Mouse (Mus musculus): ENCODE results near the gene Pcsk7. TPM values are rescaled to one million over a fixed set of nuclear protein-coding genes. Genes with fewer than 3 reads are reported as not detected.
A peak's percentile ranks its signal among the peaks of the same experiment; 100 is the strongest.

The Pcsk7 gene
- 10 to 100 TPM; 31.3 to 35.6 TPM for total RNA-seq (2021)
- long read RNA-seq, experiment 1, transcript Pcsk7-201 (17 exons, 3,876 nt): major isoform, 12 of 20 reads
- long read RNA-seq, experiment 1, partial matches to known transcripts: 2 of 20 reads
- long read RNA-seq, experiment 1, other reads (novel, unspliced or antisense): 6 of 20 reads
- long read RNA-seq, experiment 2, transcript Pcsk7-201 (17 exons, 3,876 nt): major isoform, 30 of 53 reads
- long read RNA-seq, experiment 2, partial matches to known transcripts: 4 of 53 reads
- long read RNA-seq, experiment 2, other reads (novel, unspliced or antisense): 14 of 53 reads

DNA sequence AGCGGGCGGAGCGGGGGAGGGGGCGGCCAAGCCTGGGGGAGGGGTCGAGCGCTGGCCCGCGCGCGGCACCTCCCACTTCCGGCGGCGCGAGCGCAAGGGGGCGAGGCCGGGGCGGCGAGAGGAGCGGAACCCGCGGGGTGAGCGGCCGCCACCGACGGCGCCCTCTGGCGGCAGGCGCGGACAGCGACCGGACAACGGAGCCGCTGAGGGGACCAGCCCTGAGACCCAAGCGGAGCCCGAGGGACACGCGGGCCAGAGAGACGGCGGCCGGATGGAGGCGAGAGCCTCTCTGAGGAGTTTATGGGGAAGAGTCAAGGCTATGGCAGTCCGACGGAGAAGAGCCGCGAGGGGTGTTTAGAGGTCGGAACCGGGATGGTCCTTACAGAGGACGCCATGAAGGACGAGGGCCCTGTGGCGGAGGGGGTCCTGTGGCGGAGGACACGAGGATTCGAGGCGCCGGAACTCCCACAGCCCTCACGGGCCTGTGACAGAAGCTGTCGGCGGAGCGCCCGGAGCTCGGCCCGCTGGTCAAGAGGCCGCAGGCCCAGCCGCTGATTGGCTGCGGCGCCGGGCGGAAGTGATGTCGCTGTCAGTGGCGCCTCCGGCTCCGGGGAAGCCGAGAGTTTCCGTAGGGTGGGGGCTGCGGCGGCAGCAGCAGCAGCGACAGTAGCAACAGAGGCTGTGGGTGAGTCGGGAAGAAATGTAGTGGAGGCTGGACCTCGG lies at the start of gene Pcsk7, which contains the start of gene Rnf214:
Pcsk7 (plus strand) TSS at position 143 of the 723 bp plus-strand sequence.
Rnf214 (minus strand) TSS at position 557 of the 723 bp plus-strand sequence.
- DNase-seq (ENCODE audit: low spot score in 2 of 2): peak; percentile 79 to 81

DNA sequence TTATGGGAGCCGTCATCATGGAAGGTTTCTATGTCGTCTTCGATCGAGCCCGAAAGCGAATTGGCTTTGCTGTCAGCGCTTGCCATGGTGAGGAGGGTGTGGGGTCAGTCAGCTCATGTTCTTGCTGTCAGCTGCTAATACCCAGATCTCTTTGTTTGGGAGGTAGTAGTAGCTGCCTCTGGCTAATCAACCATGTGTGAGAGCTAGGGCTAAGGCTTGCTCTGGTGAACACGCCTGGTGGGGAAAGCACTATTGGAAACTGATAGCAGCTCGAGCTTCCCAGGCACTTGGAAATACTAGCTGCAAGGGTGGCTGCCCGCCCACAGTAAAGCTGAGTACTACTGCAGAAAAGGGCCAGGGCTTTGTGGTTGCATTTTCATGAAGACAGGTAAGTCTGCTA lies 46.9 kb upstream of the Pcsk7 start:
- DNase-seq (ENCODE audit: low spot score in 2 of 2): no peak

DNA sequence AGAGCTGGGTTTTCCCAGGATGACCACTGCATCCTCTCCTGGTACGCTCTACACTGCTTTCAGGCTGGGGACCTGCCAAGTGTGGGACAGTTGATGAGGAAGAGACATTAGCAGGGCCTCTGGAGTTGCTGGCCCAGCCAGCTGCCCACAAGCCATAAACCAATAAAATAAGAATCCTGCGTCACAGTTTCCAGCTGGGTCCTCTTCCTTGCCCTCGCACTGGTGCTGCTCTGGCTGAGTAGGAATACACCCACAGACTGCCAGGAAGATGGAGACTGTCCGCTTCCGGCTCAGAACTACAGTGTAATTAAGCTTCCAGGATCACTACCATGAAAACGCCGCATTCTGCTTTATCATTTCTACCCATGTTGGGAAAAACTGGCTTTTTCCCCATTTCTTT lies 44.5 kb upstream of the Pcsk7 start:
- no peak for DNase-seq (ENCODE audit: low spot score in 2 of 2)

DNA sequence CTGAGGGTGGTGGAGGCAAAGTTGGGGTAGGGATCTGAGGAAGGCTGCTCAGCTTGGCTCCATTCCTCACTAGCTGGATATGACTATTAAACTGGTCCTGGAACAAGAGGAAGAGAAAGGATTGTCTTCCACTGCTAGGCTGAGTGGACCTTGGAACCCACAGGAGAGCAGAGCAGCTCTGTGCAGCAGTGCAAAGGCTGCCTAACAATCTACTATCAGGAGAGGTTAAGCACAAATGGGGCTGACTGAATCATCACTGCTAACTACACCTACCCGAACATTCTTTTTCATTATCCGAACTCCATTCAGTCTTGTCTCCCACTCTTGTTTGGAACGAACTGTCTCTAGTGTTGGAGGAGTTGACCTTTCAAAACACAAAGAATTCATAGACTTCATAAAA lies 37.1 kb upstream of the Pcsk7 start:
- no peak for DNase-seq (ENCODE audit: low spot score in 2 of 2)

DNA sequence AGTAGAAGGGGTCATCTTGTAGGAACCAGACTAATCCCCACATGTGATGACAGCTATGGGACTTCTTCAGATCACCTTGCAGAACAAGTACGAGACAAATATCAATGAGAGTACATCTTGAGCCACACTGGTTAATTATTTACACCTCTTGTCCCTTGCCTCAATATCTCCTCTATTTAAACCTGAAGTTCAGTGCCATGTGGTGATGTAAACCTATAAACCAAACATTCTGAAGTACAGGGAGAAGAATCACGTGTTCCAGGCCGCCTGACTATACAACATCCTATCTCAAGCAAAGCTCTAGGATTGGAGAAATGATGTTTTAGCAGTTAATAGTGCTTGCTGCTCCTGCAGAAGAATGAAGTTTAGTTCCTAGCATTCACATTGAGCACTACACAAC lies 36.0 kb upstream of the Pcsk7 start:
- DNase-seq (ENCODE audit: low spot score in 2 of 2): no peak

DNA sequence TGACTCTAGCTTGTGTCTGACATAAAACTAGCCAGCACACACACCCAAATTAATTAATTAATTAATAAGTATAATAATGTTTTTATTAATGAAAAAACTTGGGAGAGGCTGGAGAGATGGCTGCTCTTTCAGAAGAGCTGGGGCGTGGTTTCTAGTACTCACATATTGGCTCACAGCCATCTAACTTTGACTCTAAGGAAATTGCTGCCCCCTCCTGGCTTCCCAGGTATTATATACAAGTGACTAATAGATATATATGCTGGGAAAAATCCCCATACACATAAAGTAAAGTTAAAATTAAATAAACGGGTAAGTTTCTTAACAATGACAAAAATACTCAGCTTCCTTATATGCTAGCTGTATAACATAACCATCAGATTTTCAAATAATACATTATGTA lies 28.4 kb upstream of the Pcsk7 start:
- DNase-seq (ENCODE audit: low spot score in 2 of 2): no peak

DNA sequence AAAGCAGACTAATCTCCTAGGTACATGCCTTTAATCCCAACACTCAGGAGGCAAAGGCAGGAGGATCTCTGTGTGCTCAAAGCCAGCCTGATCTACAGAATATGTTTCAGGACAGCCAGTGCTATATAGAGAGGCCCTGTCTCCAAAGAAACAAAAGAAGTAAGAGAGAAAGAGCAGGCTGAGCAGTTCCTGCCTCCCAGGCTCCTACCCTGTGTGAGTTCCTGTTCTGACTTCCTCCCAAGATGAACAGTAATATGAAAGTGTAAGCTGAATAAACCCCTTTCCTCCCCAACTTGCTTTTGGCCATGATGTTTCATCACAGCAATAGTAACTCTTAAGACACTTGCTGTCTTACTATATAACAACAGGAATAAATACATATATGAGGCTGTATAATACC lies 12.6 kb upstream of the Pcsk7 start:
- no peak for DNase-seq (ENCODE audit: low spot score in 2 of 2)

DNA sequence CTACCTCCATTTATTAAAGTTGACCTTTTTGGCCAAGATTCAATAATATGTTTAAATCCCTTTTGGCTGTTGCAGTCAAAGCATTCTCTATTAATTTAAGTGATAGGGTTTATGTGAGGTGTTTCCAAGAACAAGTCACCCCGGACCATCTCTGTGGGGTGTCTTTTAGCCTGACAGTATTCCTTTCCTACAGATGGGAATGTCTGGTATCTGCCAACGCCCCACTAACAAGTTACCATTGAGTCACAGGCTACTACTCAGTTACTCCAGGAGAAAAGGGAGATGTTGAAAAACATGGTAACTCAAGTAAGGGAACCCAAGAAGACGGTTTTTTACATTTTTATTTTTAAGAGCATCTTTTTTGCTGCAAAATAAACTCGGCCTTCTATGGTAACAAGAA lies 1.1 kb upstream of the Pcsk7 start:
- no peak for DNase-seq (ENCODE audit: low spot score in 2 of 2)

DNA sequence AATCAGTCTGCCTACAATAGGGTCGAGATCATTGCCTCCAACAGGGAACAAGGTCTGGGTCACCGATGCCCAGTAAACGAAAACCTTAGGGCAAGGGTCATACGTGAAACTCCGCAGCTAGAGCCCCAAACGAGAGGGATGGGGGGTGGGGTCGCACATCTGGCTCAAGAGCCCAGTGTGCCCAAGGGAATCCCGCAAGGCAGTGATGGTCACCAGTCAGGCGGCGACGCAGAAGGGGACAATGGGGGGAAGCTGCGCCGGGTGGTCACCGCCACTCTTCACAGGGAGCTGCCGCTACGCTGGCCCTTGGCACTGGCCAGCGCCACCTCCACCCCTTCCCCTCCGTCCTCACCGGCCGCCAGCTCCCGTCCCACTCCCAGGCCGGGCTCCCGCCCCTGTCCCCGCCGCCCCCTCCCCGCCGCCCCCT lies 473 bp upstream of the Pcsk7 start:
- peak; percentile 12 to 22 for DNase-seq (ENCODE audit: low spot score in 2 of 2)

DNA sequence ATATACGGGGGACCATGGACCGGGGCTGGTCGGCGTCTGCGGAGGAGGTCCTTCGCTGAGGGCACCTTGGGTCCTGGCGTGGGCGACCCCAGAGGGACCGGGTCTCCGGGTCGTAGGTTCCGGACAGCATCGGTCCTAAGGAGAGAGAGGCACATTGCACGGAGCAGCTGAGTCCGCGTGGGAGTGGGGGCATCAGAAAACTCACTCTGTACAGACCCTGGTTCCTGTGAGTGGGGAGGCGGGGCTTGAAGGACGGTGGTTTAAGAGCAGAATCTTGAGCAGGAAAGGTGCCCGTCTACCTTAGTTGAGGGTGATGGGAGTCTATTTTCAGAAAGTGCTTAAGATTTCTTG lies 756 bp downstream of the Pcsk7 start:
- no peak for DNase-seq (ENCODE audit: low spot score in 2 of 2)

DNA sequence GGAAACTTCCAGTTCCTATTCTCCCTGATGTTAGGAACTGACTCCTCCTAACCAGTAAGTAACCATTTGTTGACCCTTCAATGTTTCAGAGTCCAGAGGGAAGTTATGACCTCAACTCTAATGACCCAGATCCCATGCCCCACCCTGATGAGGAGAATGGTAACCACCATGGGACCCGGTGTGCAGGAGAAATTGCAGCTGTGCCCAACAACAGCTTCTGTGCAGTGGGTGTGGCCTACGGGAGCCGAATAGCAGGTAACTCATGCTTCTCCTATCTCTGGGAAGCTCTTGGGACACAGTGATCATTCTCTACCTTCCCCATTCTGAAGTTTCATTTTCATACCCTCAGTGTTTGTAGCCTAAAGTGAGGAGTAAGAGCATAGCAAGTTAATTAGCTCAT lies 4.7 kb downstream of the Pcsk7 start:
- no peak for DNase-seq (ENCODE audit: low spot score in 2 of 2)

DNA sequence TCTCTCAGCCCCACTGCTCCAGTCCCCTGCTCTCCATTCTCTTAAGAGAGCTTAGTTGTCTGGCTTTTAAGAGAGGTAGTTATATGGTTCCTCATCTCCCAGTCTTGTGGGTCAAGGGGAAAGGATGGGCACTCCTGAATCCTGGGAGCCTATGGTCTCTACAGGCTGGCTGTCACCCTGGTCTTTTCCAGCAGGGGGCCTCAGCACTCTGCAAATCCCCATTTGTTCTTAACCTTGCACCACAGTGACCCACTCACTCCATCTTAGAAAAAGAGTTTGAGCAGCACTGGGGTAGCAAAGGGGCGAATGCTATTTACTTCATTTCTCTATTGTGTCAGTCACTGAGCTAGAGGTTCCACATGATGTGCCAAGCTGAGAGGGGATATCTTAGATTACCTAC lies 5.4 kb downstream of the Pcsk7 start:
- peak in 1 of 2 experiments; percentile 38 for DNase-seq (ENCODE audit: low spot score in 2 of 2)

DNA sequence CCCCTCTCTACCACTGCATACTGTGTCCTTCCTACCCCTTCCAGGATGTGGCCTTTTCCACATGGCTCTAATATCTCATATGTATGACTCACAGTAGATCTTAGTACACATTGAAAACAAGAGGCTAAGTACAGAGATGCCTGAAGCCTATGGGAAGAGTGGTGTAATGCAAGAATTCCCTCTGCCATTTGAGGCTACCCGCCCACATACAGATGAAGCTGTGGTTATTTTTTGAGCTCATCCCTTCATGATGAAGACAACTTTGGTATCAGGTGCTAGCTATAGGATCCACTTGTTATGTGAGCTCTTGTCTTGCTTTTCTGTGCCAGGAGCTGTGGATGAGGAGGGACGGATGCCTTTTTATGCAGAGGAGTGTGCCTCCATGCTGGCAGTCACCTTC lies 9.4 kb downstream of the Pcsk7 start:
- no peak for DNase-seq (ENCODE audit: low spot score in 2 of 2)

DNA sequence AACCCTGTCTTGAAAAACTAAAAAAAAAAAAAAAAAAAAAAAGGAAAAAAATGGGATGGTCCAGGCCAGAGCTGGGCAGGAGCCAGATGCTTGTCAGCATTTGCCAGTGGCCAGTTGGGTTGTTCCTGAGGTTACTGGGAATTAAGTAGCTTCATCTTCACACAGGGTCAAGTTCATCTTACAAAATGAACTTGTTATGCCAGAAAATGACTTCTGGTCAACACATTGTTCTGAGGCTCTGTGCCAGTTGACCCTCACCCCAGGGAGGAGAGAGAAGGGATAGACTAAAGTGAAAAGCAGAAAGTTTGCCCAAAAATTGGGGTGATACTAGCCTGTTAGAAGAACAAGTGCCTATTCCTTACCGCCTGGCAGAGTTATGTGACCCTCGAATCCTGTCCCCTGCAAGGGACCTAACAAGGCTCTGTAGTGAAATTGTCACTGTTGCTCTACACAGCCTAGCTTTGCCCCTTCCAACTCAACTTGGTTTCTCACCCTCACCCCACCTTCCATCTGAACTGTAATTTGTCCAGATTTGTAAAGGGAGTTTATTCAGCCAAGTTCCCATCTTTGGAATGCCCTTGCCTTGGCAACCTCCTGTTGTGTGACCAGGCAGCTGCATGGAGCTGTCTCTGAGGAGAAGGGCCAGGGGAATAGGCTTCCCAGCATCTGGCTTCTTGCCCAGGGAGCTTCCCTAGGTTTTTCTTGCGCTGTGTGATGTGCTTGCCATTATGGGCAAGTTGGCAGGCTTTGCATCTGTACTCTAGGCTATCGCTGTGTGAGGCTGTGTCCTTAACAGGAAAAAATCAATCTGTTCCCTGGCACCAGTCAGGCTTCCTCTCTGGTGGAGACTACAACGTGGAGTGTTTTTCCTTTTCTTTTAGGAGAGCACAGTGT lies 11.0 kb downstream of the Pcsk7 start:
- DNase-seq (ENCODE audit: low spot score in 2 of 2): no peak

DNA sequence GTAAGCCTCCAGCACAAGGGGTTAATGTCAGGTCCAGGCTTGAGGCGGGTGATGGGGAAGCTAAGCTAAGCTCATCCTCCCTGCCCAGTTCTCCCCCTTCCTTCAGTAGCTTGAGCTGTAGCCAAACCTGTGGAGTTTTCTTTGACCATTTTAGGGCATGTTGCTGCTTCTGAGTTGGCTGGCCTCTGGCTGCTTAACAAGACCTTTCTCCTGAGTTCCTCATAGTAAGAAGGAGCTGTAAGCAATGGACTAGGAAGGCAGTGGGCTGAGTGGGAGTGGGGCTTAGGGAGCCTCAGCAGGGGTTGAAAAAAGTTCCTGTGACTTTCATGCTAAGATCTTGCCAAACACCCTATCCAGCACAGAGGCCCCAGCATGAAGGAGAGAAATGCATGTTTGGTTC lies 13.6 kb downstream of the Pcsk7 start:
- DNase-seq (ENCODE audit: low spot score in 2 of 2): no peak

DNA sequence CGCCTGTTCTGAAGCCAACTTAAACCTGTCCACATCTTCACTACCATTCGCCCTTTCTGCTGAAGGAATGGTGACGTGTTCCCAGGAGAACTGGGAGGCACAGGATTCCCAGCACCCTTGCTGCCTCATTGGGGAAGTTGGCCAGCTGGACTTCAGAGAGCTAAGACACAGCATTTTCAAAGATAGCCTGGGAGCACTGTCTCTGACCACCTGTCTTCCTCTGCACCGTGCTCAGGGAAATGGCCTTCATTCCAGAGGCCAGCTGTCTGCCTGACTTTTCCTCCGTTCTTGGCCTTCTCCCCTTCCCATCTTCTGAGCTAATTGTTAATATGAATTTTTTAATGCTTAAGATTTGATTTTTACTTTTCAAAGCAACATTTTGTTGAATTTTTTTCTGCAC lies 23.0 kb downstream of the Pcsk7 start:
- no peak for DNase-seq (ENCODE audit: low spot score in 2 of 2)

DNA sequence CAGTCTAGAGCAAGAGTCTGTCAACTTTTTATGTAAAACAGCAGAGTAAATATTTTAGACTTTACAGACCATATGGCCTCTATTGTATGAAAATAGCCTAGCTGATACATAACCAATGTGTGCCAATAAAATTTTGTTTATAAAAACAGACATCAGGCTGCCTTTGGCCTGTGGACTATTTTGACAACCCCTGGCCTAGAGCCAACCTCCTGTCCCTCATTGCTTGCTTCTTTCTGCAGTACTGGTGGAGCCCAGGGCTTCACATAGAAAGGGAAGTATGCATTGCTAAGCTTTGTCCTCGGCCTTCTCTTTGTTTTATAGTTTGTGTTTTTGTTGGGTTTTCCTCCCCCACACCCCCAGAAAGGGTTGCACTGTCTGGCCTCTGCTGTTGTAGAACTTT lies 25.7 kb downstream of the Pcsk7 start:
- no peak for DNase-seq (ENCODE audit: low spot score in 2 of 2)

DNA sequence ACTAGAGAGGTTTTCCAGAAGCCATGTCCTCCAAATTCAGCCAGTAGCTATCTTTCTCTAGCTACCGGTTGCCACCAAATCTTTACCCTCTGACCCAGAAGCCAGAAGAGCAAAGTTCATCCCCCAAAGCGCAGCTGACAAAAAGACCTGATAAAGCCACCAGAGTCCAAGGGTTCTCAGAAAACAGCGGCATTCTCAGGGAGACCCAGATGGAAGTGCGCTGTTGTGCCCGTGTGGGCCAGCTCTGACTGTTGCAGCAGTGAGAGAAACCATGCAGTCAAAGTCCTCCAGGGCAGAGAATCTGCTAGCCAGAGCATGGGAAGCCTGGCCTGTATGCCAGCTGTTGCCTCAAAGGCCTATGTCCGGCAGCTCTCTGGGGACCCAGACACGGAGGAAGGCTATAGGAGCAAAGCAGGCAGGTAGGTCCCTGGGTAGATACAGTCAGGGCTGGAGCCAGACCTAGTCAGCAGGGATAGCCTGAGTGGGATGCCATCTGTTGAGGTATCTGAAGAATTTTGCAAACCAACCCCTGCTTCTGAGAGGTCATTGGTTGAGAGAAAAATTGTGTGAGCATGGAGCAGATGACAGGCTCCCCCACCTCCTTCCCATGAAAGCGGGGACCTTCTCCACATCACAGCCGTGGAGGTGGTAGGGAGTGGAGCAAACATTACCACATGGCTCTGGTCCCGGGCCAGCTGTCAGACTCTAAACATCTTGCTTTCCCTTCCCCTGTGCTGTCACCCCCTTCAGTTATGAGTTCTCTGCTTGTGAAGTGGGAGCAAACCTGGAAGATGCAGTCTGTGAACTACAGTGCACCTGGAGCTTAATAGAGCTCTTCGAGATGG lies 26.5 kb downstream of the Pcsk7 start:
- no peak for DNase-seq (ENCODE audit: low spot score in 2 of 2)

DNA sequence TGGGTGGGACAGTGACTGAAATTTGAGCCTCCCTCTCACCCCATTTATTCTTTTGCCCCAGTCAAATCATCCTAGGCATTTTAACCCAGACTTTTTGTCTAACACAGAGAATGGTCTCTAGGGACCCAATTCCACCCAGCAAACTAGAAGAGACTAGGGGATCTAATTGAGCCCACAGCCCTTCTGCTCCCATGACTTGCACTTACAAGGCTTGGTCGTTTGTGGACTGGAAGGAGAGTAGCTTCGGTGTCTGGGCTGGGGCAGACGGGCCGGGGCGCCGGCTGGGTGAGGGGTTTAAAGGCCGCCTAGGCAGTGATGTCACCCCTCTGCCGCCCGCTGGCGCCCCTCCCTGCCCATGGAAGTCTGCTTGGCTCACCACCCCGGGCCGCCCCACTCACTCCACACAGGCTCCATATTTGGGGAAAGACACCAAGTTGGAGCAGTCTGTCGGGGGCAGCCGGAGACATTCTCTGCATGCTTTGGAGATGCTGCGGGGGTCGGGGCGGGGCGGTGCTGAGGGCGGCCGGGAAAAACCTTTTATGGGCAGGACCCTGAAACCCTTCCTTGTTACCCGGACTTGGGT lies 29.4 kb downstream of the Pcsk7 start, which contains the start of gene Tagln:
Tagln (minus strand) TSS at position 431 of the 583 bp plus-strand sequence.
- DNase-seq (ENCODE audit: low spot score in 2 of 2): no peak

DNA sequence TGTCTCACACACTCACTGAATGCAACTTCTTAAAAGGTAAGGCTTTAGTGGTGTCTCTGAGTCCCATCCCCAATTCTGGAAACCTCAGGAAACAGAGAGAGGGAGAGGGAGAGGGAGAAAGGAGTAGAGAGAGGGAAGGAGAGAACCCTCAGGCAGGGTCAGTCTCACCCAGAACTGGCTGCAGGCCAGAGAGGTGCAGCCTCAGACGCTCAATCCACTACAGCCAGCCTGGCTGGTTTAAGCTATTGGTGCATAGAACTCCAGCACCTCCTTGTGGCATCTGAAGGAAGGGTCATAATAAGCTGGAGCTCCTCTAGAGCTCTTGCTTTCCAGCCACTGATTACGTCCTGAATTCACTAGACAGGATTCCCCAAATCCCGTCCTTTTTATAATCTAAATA lies 30.6 kb downstream of the Pcsk7 start:
- DNase-seq (ENCODE audit: low spot score in 2 of 2): no peak

DNA sequence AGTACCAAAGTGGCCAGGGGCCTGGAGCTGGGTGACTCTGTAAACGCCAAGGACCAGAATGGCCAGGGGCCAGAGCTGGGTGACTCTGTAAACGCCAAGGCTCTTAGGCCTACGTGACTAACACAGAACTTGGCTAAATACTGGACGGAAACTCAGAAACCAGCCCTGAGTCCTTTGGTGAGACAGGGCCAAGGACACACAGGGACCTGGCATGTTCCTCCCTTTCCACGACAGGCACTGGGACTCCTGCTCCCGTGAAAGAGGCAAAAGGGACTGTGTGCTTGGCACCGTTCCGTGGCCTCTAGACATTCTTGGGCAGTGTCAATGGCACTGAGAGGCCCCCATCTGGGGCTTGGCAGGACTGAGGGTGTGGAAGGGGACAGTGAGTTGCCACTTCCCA lies 31.8 kb downstream of the Pcsk7 start:
- no peak for DNase-seq (ENCODE audit: low spot score in 2 of 2)
